Mouse (Mus musculus) heart, embryonic 16.5 days (tissue): ENCODE data around the gene Igsf10. TPM values are rescaled to one million over a fixed set of nuclear protein-coding genes. Genes with fewer than 3 reads are reported as not detected.

Source experiments
- ATAC-seq: fragments of 200-750 bp; cut with Nextera tagmentation; replicated peaks from 2 replicates; pipeline ENCODE4 v1.8.0; 2017; ENCODE audit warnings: moderate number of reproducible peaks; ENCODE audit not compliant: insufficient read depth, low FRiP score; ENCODE audit errors: extremely low read depth
- H3K27ac ChIP-seq: fragments of 300-500 bp; sonication (generic); 2 replicates; pipeline ENCODE4 v1.5.1; 2014; ENCODE audit warnings: mild to moderate bottlenecking, low read length, control low read depth, moderate library complexity
- H3K27me3 ChIP-seq: fragments of 300-500 bp; sonication (generic); 2 replicates; pipeline ENCODE4 v1.6.1; 2014; ENCODE audit warnings: low read length, mixed read lengths; ENCODE audit not compliant: control insufficient read depth, insufficient read depth
- H3K36me3 ChIP-seq: fragments of 300-500 bp; sonication (generic); 2 replicates; pipeline ENCODE4 v1.6.1; 2014; ENCODE audit not compliant: control insufficient read depth, insufficient read depth
- H3K4me1 ChIP-seq: fragments of 300-500 bp; sonication (generic); 2 replicates; pipeline ENCODE4 v1.6.1; 2014; ENCODE audit warnings: low read length, mixed read lengths; ENCODE audit not compliant: control insufficient read depth, insufficient read depth
- H3K4me2 ChIP-seq: fragments of 300-500 bp; sonication (generic); 2 replicates; pipeline ENCODE4 v1.6.1; 2014; ENCODE audit warnings: low read depth, mild to moderate bottlenecking, control low read depth, low read length
- H3K4me3 ChIP-seq: fragments of 300-500 bp; sonication (generic); 2 replicates; pipeline ENCODE4 v1.5.1; 2014; ENCODE audit warnings: mild to moderate bottlenecking, control low read depth, low read length
- H3K9ac ChIP-seq: fragments of 300-500 bp; sonication (generic); 2 replicates; pipeline ENCODE4 v1.6.1; 2014; ENCODE audit warnings: low read length, control low read depth
- H3K9me3 ChIP-seq: fragments of 300-500 bp; sonication (generic); replicated peaks from 2 replicates; pipeline ENCODE4 v1.6.1; 2016; ENCODE audit warnings: low read length; ENCODE audit not compliant: control insufficient read depth
- WGBS: fragments of 180-500 bp; shearing (Covaris S2); extraction: QIAGEN DNeasy Blood & Tissue Kit; methylation state at CpG from one replicate; pipeline ENCODE4 v1.1.7; 2014; 5-methylcytosine and 5-hydroxymethylcytosine counted together
- polyA plus RNA-seq: library from polyadenylated mRNA; unstranded; fragments of >200 nt; fragmentation: Nextera tagmentation; extraction: Ambion mirVana; gene quantifications from 2 replicates; pipeline ENCODE4 v1.2.1, GENCODE M21; 2015

Gene Igsf10
- polyA plus RNA-seq, 1 experiment from 2014 or later: 2.0 TPM

GRCm38 (mm10) chr3:59343026-59343425 lies 1.2 kb downstream of the Igsf10 start:
- no peaks in the 10 kb centered on the region for H3K4me1 ChIP-seq
- no peaks in the 10 kb centered on the region for H3K27me3 ChIP-seq
- H3K9me3 ChIP-seq: no peaks in the 10 kb centered on the region
- H3K4me2 ChIP-seq: peak overlapping the region; percentile 79
- no peak overlapping the region for H3K27ac ChIP-seq
- peak overlapping the region; percentile 82 for H3K4me3 ChIP-seq
- WGBS: 55% methylated on average over 4 of the region's 4 CpGs
- no peaks in the 10 kb centered on the region for H3K36me3 ChIP-seq
- H3K9ac ChIP-seq: no peak overlapping the region
- no peak for ATAC-seq

- Histone ChIP-seq H3K27ac (no peak overlapping the region), H3K4me3 (no peak overlapping the region), H3K4me2 (peak overlapping the region; percentile 9; the same call in 1 of the 2 replicates), H3K4me1 (no peaks in the 10 kb centered on the region), H3K27me3 (no peaks in the 10 kb centered on the region), H3K9me3 (no peaks in the 10 kb centered on the region), H3K9ac (no peak overlapping the region), H3K36me3 (no peaks in the 10 kb centered on the region)
- no peak for ATAC-seq
- 74% methylated on average over 11 of the region's 11 CpGs for WGBS
These were observed 2.4 kb downstream of the Igsf10 start for GRCm38 (mm10) chr3:59341647-59342427.

- no peaks in the 10 kb centered on the region for H3K4me1 ChIP-seq
- peaks cover 9% of the 10 kb centered on the region for H3K36me3 ChIP-seq
- WGBS: 67% methylated on average over 2 of the region's 2 CpGs
- no peak overlapping the region for H3K4me2 ChIP-seq
- no peaks in the 10 kb centered on the region for H3K27me3 ChIP-seq
- H3K9me3 ChIP-seq: no peaks in the 10 kb centered on the region
- no peak overlapping the region for H3K9ac ChIP-seq
- H3K27ac ChIP-seq: no peak overlapping the region
- no peak overlapping the region for H3K4me3 ChIP-seq
- no peak for ATAC-seq
These were observed 15.7 kb downstream of the Igsf10 start for GRCm38 (mm10) chr3:59328526-59328925.

GRCm38 (mm10) chr3:59321278-59321876 lies 22.8 kb downstream of the Igsf10 start:
- Histone ChIP-seq H3K4me1 (no peaks in the 10 kb centered on the region), H3K36me3 (peaks cover 13% of the 10 kb centered on the region), H3K27ac (no peak overlapping the region), H3K4me3 (no peak overlapping the region), H3K4me2 (no peak overlapping the region), H3K27me3 (no peaks in the 10 kb centered on the region), H3K9me3 (no peaks in the 10 kb centered on the region), H3K9ac (no peak overlapping the region)
- 41% methylated on average over 7 of the region's 7 CpGs for WGBS
- ATAC-seq: no peak

- Histone ChIP-seq H3K36me3 (peaks cover 15% of the 10 kb centered on the region), H3K27ac (no peak overlapping the region), H3K27me3 (no peaks in the 10 kb centered on the region), H3K9ac (no peak overlapping the region), H3K4me3 (no peak overlapping the region), H3K9me3 (no peaks in the 10 kb centered on the region), H3K4me1 (no peaks in the 10 kb centered on the region), H3K4me2 (no peak overlapping the region)
- ATAC-seq: no peak
- 86% methylated on average over 7 of the region's 7 CpGs for WGBS
These were observed 28.1 kb downstream of the Igsf10 start for GRCm38 (mm10) chr3:59316077-59316476.

GRCm38 (mm10) chr3:59312610-59313009 lies 31.6 kb downstream of the Igsf10 start:
- WGBS: 78% methylated on average over 10 of the region's 10 CpGs
- Histone ChIP-seq H3K9ac (no peak overlapping the region), H3K4me2 (no peak overlapping the region), H3K36me3 (0 out of 2 replicates have a peak, but pooled peaks cover 2% of the 10 kb centered on the region), H3K4me1 (no peaks in the 10 kb centered on the region), H3K9me3 (no peaks in the 10 kb centered on the region), H3K27ac (no peak overlapping the region), H3K4me3 (no peak overlapping the region), H3K27me3 (no peaks in the 10 kb centered on the region)
- no peak for ATAC-seq

- no peak overlapping the region for H3K4me3 ChIP-seq
- no peaks in the 10 kb centered on the region for H3K9me3 ChIP-seq
- no peaks in the 10 kb centered on the region for H3K36me3 ChIP-seq
- 92% methylated on average over 2 of the region's 2 CpGs for WGBS
- no peaks in the 10 kb centered on the region for H3K4me1 ChIP-seq
- no peak overlapping the region for H3K27ac ChIP-seq
- no peaks in the 10 kb centered on the region for H3K27me3 ChIP-seq
- H3K9ac ChIP-seq: no peak overlapping the region
- ATAC-seq: no peak
- no peak overlapping the region for H3K4me2 ChIP-seq
These were observed 38.7 kb downstream of the Igsf10 start for GRCm38 (mm10) chr3:59305518-59305917.

- ATAC-seq: no peak
- Histone ChIP-seq H3K4me3 (no peak overlapping the region), H3K9ac (no peak overlapping the region), H3K27ac (no peak overlapping the region), H3K4me2 (no peak overlapping the region), H3K4me1 (no peaks in the 10 kb centered on the region), H3K36me3 (no peaks in the 10 kb centered on the region), H3K27me3 (no peaks in the 10 kb centered on the region), H3K9me3 (no peaks in the 10 kb centered on the region)
- whole genome bisulfite sequencing: 90% methylated on average over 5 of the region's 5 CpGs
These were observed 39.2 kb downstream of the Igsf10 start for GRCm38 (mm10) chr3:59304944-59305343.

GRCm38 (mm10) chr3:59297653-59298052 lies 46.5 kb downstream of the Igsf10 start:
- no peaks in the 10 kb centered on the region for H3K27me3 ChIP-seq
- H3K4me3 ChIP-seq: no peak overlapping the region
- no peak overlapping the region for H3K9ac ChIP-seq
- H3K9me3 ChIP-seq: no peaks in the 10 kb centered on the region
- H3K4me2 ChIP-seq: no peak overlapping the region
- WGBS: 84% methylated on average over 16 of the region's 16 CpGs
- no peaks in the 10 kb centered on the region for H3K4me1 ChIP-seq
- no peak overlapping the region for H3K27ac ChIP-seq
- ATAC-seq: no peak
- no peaks in the 10 kb centered on the region for H3K36me3 ChIP-seq
